Mouse (Mus musculus) thymus, postnatal 10 days (tissue): ENCODE measurements at regions not wholly inside any gene's neighbourhood (a gene's known extent, or its start where the extent isn't known, plus 50 kb on each side); places are given as distances from the start of the nearest gene placed in this dataset.

Experiments used
- DNase-seq, 2 experiments: peaks; one replicate each; pipeline ENCODE4 v3.0.0; 2021; ENCODE audit warnings: low spot score in 2 of 2

DNA sequence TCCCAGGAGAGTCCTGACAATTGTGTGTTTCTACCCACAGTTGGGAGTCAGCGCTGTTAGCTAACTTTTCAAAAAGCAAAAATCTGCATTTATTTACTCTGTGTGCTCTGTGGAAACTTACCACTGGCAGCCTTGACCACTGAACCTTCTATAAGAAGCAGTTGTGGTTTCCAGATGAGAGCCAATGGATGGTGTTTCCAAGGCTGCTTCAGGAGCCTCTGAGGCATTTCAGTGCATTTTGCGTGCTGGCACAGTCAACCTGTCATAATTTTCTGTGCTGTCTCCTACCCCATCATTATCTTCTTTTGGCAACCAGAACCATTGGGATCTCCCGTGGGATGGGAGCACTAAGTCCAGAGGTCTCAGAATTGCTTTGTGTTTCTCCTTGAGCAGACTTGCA, 60.3 kb downstream of the 4930544G11Rik start:
- no peak for DNase-seq

GRCm38 (mm10) chr6:66023531-66023930, 71.1 kb downstream of the 4930544G11Rik start:
- no peak for DNase-seq

GRCm38 (mm10) chr6:66036789-66037188, 84.4 kb downstream of the 4930544G11Rik start:
- no peak for DNase-seq

- DNase-seq = no peak
These were observed 99.4 kb downstream of the 4930544G11Rik start for GRCm38 (mm10) chr6:66051852-66052251.

- no peak for DNase-seq
These were observed 100.0 kb downstream of the 4930544G11Rik start for GRCm38 (mm10) chr6:66052386-66052785.

DNA sequence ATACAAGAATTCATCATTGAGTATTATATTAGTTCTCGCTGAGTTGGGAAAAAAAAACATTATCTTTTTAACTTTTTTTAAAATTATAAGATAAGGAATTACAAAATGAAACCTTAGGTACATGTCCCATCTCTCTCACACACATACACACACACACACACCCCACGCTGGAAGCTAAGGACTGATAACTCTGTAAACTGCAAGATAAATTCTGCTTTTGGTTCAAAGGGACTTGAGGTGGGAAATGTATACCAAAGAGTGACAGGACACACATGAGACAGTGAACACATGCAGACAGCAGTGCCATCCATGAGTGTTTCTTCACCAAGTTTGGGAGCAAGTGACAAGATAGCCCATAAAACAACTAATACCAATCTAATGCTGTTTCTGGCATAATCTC, 100.8 kb downstream of the 4930544G11Rik start:
- DNase-seq = no peak

- DNase-seq = peak in 1 of 2 experiments; percentile 4
These were observed 116.5 kb downstream of the 4930544G11Rik start for GRCm38 (mm10) chr6:66068874-66069273.

DNA sequence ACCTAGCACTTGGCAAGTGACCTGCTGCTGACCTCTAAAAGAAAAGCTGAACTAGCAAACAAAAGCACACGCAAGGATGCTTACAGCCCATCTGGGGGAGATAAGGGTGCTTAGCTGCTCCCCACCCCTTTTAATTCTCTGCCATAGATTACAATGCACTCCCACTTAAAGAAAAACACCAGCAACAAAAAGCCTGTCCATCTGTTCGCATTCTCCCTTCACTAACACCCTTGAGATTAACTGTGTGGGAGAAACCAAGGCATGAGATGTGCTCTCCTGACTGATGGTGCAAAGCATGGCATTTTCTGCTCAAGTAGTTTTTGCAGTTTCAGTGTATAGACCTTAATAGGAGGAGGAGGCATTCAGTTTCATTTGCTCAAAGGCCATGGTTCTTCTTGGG, 125.0 kb downstream of the 4930544G11Rik start:
- DNase-seq = no peak

- no peak for DNase-seq
These were observed 126.4 kb downstream of the 4930544G11Rik start for GRCm38 (mm10) chr6:66078769-66079168.

DNA sequence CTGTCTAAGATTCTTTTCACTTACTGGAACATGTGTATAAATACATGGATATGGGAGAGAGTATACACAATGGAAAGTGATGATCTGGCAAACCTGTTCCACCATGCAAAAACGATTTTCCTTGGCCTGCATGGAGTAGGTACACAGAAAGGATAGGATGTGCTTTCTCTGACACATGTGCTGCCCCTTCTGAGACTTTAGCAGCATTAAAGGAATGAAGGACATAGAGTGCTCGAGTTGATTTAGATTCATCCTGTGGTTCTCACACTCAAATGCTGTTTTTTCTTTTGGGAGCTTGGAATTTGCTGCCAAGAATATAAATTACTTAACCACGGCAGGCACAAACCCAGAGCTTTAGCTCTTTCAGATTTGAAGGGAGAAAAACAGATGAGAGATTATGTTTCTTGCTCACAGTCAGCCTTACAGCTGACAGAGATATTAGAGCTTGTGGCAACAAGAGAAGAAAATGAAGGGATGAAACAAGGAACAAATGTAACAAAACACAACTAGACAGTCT, 149.2 kb downstream of the 4930544G11Rik start:
- DNase-seq = no peak

DNA sequence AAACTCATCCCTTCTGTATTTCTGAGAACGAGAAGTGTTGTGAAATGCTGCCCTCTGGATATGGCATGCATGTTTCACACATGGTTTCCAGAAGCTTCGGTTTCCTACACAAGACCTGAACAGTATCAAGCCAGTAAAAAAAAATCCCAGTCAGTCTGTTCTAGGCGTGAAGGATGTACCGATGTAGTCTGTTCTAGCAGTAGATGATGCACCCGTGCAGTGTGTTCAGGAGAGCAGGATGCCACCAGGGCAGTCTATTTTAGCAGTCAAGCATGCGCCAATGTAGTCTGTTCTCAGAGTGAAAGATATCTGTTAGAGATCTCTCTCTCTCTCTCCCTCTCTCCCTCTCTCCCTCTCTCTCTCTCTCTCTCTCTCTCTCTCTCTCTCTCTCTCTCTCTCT, 162.0 kb downstream of the 4930544G11Rik start:
- no peak for DNase-seq

DNA sequence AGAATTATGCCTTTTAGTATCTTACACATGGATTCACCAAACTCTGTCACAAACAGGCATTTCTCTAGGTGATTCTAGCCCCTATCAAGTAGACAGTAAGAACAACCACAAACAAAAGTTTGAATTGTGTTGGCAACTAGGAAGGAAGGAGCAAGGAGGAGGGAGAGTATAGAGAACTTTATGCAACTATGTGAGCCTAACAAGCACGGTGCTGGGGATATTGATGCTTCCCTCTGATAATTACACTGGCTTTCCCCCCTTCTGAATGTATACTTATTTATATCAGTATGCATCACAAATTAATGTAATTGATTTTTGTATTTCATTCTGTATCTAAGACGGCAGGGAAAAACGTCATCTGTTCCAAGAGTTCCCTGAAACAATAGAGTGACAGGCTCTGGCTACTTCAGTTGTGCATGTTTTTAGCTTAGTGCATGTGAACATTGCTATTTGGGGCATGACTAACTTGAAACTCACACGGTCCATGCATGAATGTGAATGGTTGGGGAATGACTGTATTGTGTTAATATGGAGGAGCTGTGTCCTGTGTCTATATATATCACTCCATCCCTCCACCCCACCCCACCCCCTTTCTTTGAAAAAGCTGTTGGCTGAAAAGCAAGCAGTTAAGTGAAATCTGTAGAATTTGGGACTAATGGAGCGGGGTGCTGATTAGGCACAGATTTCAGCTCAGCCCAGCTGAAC, 169.2 kb downstream of the 4930544G11Rik start:
- no peak for DNase-seq

DNA sequence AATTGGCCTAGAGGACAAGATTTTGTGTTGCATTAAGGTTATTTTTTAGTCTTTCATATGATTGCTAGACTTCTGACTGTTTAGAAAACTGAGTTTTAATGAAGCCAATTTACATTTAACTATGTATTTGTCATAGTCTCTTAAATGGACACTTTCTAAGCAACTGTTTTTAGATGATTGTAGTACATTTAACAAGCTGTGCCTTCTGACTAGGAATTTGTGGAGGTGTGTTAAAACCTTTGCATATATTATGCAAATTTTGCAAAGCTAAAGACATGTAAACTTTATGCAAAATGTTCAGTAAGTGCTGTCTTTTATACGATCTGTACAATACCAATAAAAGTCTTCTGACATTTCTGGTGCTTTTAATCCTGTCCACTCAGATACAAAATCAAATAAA, 171.9 kb downstream of the 4930544G11Rik start:
- no peak for DNase-seq

- DNase-seq = peak; percentile 56 to 71
These were observed 199.4 kb downstream of the 4930544G11Rik start for GRCm38 (mm10) chr6:66151786-66152185.

- DNase-seq = peak; percentile 47 to 51
These were observed 202.4 kb downstream of the 4930544G11Rik start for GRCm38 (mm10) chr6:66154831-66155230.

- no peak for DNase-seq
These were observed 208.4 kb downstream of the 4930544G11Rik start for GRCm38 (mm10) chr6:66160805-66161204.

DNA sequence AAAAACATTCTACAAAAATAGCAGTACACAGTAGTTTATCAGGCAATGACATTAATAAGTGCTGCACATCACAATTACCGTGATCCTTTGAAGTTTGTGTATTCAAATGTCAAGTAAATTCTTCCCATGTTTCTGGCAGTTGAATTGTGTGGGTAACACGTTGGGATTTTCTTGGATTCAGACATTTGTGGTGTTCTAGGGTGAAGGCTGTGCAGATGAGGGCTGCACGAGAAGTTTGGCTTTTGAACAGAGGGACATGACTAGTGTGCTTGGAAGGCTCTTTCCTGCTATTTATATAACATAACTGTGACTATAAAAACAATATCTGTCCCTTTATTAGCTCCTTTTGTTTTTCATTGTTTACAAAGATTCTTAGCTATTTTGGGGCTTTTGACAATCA, 216.5 kb downstream of the 4930544G11Rik start:
- no peak for DNase-seq

GRCm38 (mm10) chr6:66197990-66198389, 245.6 kb downstream of the 4930544G11Rik start:
- no peak for DNase-seq

- DNase-seq = peak in 1 of 2 experiments; percentile 5
These were observed 247.9 kb downstream of the 4930544G11Rik start for GRCm38 (mm10) chr6:66200136-66200790.

- no peak for DNase-seq
These were observed 254.0 kb downstream of the 4930544G11Rik start for GRCm38 (mm10) chr6:66206197-66206925.

- DNase-seq = no peak
These were observed 265.1 kb downstream of the 4930544G11Rik start for GRCm38 (mm10) chr6:66217543-66217942.

DNA sequence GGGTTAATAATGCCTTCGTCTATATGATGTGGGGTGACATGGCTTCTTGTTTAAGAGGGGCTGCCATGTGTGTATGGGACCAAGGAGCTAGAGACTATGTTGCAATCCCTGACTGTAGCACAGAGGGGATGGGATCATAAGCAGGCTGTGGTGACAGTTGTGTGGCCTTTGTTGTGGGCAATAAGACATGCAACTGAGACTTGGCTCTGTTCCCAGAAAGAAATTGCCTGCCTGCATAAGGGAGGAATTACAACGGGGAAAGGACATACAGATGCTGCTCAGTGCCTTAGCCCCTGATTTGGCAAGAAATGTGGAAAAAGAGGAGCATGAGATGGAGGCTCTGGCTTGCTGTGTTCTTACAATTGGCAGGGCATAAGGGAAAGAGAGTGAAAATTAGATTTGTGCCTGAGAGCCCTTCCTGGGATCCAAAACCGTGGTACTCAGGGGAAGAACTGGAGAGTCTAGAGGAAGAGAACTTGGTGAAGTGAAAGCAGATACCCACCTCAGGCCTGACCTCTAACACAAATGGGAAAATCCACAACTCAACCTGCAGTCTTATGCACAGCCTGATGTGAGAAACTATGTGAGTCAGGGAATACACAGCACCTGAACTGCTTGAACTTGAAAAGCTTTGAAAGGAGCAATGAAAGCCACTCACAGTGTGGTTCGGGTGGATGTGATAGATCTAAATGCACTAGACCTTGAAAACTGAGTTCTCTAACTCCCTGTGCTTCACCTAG, 271.9 kb downstream of the 4930544G11Rik start:
- DNase-seq = no peak
